Comparison of ENCODE assay signal across 8 mouse cellular contexts in the genomic region with DNA sequence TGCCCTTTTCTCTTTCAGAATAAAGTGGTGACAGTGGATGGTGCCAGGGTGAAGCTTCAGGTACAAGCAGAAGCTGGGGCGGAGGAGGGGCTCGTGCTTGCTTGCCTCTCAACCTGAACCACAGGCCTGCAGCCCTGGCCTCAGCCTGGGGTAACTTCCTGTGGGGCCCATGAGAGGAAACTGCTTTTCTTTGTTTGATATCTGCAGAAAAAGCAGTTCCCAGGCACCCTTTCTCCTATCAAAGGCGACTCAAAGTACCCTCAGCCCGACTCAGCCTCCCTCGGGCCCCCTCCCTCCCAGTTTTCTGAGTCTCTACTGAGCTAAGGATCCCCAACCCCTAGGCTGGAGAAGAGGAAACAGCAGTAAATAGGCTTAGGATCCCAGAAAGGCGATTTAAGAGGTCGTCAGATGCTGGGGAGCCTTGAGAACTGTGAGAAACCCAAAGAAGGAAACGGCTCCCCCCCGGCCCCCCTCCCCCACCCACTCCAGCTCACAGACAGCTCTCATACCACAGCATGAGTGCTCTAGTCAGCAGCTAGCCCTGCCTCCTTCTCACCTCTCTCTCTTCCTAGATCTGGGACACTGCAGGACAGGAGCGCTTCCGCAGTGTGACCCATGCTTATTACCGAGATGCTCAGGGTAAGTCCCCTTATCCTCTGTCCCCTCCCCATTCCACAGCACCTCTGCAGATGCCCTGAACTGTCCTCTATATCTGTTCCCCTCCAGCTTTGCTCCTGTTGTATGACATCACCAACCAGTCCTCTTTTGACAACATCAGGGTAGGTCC. TPM values are rescaled to one million over a fixed set of nuclear protein-coding genes. Genes with fewer than 3 reads are reported as not detected.
A peak's percentile ranks its signal among the peaks of the same experiment; 100 is the strongest.
DNase-seq lines count a peak whose midpoint lies in the region; ATAC-seq and TF ChIP-seq lines count a peak whose summit lies in the region.

No protein-coding gene starts in this region.

- no peak for DNase-seq in limb, embryonic 14.5 days (ENCODE audit: low spot score)
- no peak for DNase-seq in urinary bladder, postnatal 4 days (ENCODE audit: low spot score in 2 of 2)
- DNase-seq in layer of hippocampus, adult 9-11 months, result no peak
- DNase-seq in hindbrain, embryonic 11.5 days (ENCODE audit: low spot score), result no peak

- peak overlapping the region; percentile 8; the same call in 1 of the 2 replicates for H3K9ac ChIP-seq in hindbrain, embryonic 12.5 days
- no peak overlapping the region for H3K9ac ChIP-seq in hindbrain, embryonic 13.5 days
- peak overlapping the region; percentile 31; the same call in 1 of the 2 replicates for H3K9ac ChIP-seq in limb, embryonic 14.5 days (ENCODE audit: low read depth, low read length, severe bottlenecking)
- H3K9ac ChIP-seq in stomach, embryonic 15.5 days, result no peak overlapping the region
- no peak overlapping the region for H3K9ac ChIP-seq in hindbrain, embryonic 11.5 days (ENCODE audit: low read depth, low read length)

- no peak overlapping the region for H3K4me3 ChIP-seq in hindbrain, embryonic 12.5 days
- H3K4me3 ChIP-seq in hindbrain, embryonic 13.5 days, result no peak overlapping the region
- no peak overlapping the region for H3K4me3 ChIP-seq in bone marrow, adult 2 months (replicated peaks; ENCODE audit: control insufficient read depth, low read depth, low read length)
- no peak overlapping the region for H3K4me3 ChIP-seq in limb, embryonic 14.5 days (replicated peaks; ENCODE audit: low read length)
- H3K4me3 ChIP-seq in stomach, embryonic 15.5 days (replicated peaks), result no peak overlapping the region
- H3K4me3 ChIP-seq in hindbrain, embryonic 11.5 days (ENCODE audit: low read depth, low read length), result no peak overlapping the region

- TF ChIP-seq POLR2A in bone marrow, adult 2 months (IDR thresholded peaks at IDR 0.05; ENCODE audit: borderline replicate concordance, control insufficient read depth, low read depth, low read length), result no peak
- TF ChIP-seq POLR2A in limb, embryonic 14.5 days (IDR thresholded peaks at IDR 0.05; ENCODE audit: borderline replicate concordance, extremely low read depth, insufficient read depth, insufficient read length), result no peak

- H3K36me3 ChIP-seq in hindbrain, embryonic 12.5 days, result no peaks in the 10 kb centered on the region
- H3K36me3 ChIP-seq in hindbrain, embryonic 13.5 days, result no peaks in the 10 kb centered on the region
- no peaks in the 10 kb centered on the region for H3K36me3 ChIP-seq in limb, embryonic 14.5 days (ENCODE audit: control insufficient read depth, insufficient read depth, low read length)
- H3K36me3 ChIP-seq in stomach, embryonic 15.5 days, result no peaks in the 10 kb centered on the region
- H3K36me3 ChIP-seq in hindbrain, embryonic 11.5 days (ENCODE audit: control insufficient read depth, insufficient read depth, low read length), result no peaks in the 10 kb centered on the region

- H3K4me2 ChIP-seq in hindbrain, embryonic 12.5 days (replicated peaks), result peak overlapping the region; percentile 15; the same call in 1 of the 2 replicates
- no peak overlapping the region for H3K4me2 ChIP-seq in hindbrain, embryonic 13.5 days
- no peak overlapping the region; the same call in 1 of the 2 replicates for H3K4me2 ChIP-seq in limb, embryonic 14.5 days (replicated peaks; ENCODE audit: low read depth, low read length, severe bottlenecking)
- no peak overlapping the region for H3K4me2 ChIP-seq in stomach, embryonic 15.5 days
- no peak overlapping the region for H3K4me2 ChIP-seq in hindbrain, embryonic 11.5 days (replicated peaks; ENCODE audit: low read depth, low read length)

- peaks cover 30% of the 10 kb centered on the region for H3K4me1 ChIP-seq in hindbrain, embryonic 12.5 days
- H3K4me1 ChIP-seq in hindbrain, embryonic 13.5 days (replicated peaks), result peaks cover 42% of the 10 kb centered on the region
- peaks cover 8% of the 10 kb centered on the region for H3K4me1 ChIP-seq in bone marrow, adult 2 months (ENCODE audit: control insufficient read depth, insufficient read depth, low read length)
- H3K4me1 ChIP-seq in limb, embryonic 14.5 days (ENCODE audit: control insufficient read depth, insufficient read depth, low read length), result peaks cover 17% of the 10 kb centered on the region
- H3K4me1 ChIP-seq in stomach, embryonic 15.5 days, result peaks cover 40% of the 10 kb centered on the region
- H3K4me1 ChIP-seq in hindbrain, embryonic 11.5 days (replicated peaks; ENCODE audit: control insufficient read depth, insufficient read depth, low read length), result 0 out of 2 replicates have a peak, but pooled peaks cover 4% of the 10 kb centered on the region

- no peak for TF ChIP-seq CTCF in bone marrow, adult 2 months (IDR thresholded peaks at IDR 0.05; ENCODE audit: control insufficient read depth, insufficient read depth, low read length)

- ATAC-seq in hindbrain, embryonic 12.5 days (ENCODE audit: low FRiP score), result no peak
- no peak for ATAC-seq in hindbrain, embryonic 13.5 days (ENCODE audit: low FRiP score)
- no peak for ATAC-seq in limb, embryonic 14.5 days (ENCODE audit: low FRiP score, low read depth)
- no peak for ATAC-seq in stomach, embryonic 15.5 days (ENCODE audit: insufficient read depth, low FRiP score, low read depth)
- no peak for ATAC-seq in hindbrain, embryonic 11.5 days (ENCODE audit: low FRiP score)

- H3K27me3 ChIP-seq in hindbrain, embryonic 12.5 days, result peaks cover 73% of the 10 kb centered on the region
- peaks cover 89% of the 10 kb centered on the region for H3K27me3 ChIP-seq in hindbrain, embryonic 13.5 days
- peaks cover 25% of the 10 kb centered on the region for H3K27me3 ChIP-seq in limb, embryonic 14.5 days (ENCODE audit: control insufficient read depth, insufficient read depth, low read length)
- H3K27me3 ChIP-seq in stomach, embryonic 15.5 days (replicated peaks), result peaks cover 10% of the 10 kb centered on the region; the same call in 1 of the 2 replicates
- H3K27me3 ChIP-seq in hindbrain, embryonic 11.5 days (ENCODE audit: control insufficient read depth, insufficient read depth, low read length), result peaks cover 29% of the 10 kb centered on the region

- 32% methylated on average over 12 of the region's 12 CpGs for WGBS in hindbrain, embryonic 12.5 days
- 41% methylated on average over 12 of the region's 12 CpGs for WGBS in hindbrain, embryonic 13.5 days
- 6% methylated on average over 12 of the region's 12 CpGs for WGBS in bone marrow, adult 2 months
- WGBS in limb, embryonic 14.5 days, result 22% methylated on average over 12 of the region's 12 CpGs
- 21% methylated on average over 12 of the region's 12 CpGs for WGBS in stomach, embryonic 15.5 days
- WGBS in hindbrain, embryonic 11.5 days, result 41% methylated on average over 12 of the region's 12 CpGs

- H3K9me3 ChIP-seq in hindbrain, embryonic 12.5 days (replicated peaks), result no peaks in the 10 kb centered on the region
- no peaks in the 10 kb centered on the region for H3K9me3 ChIP-seq in hindbrain, embryonic 13.5 days
- H3K9me3 ChIP-seq in limb, embryonic 14.5 days (ENCODE audit: control insufficient read depth, low read length), result no peaks in the 10 kb centered on the region
- no peaks in the 10 kb centered on the region for H3K9me3 ChIP-seq in stomach, embryonic 15.5 days
- no peaks in the 10 kb centered on the region for H3K9me3 ChIP-seq in hindbrain, embryonic 11.5 days (ENCODE audit: control insufficient read depth, low read length)

- no peak overlapping the region for H3K27ac ChIP-seq in hindbrain, embryonic 12.5 days
- H3K27ac ChIP-seq in hindbrain, embryonic 13.5 days, result no peak overlapping the region
- H3K27ac ChIP-seq in bone marrow, adult 2 months (ENCODE audit: control insufficient read depth, insufficient read depth, low read depth, low read length, poor library complexity), result peak overlapping the region; percentile 76
- H3K27ac ChIP-seq in limb, embryonic 14.5 days (replicated peaks; ENCODE audit: low read depth, low read length), result no peak overlapping the region
- peak overlapping the region; percentile 59 for H3K27ac ChIP-seq in stomach, embryonic 15.5 days
- H3K27ac ChIP-seq in hindbrain, embryonic 11.5 days (ENCODE audit: low read depth, low read length), result no peak overlapping the region

RNA-seq across cellular contexts. Expression of gene Slc9a3r1, which starts 5.0 kb away (rescaled TPM):
- polyA plus RNA-seq in hindbrain, embryonic 12.5 days (2016; fragmentation: Nextera tagmentation; extraction: Ambion mirVana), result 35.7 and 42.3 TPM in 2 replicates
- 42.2 and 55.2 TPM in 2 replicates for polyA plus RNA-seq in hindbrain, embryonic 13.5 days (2015; fragmentation: Nextera tagmentation; extraction: Ambion mirVana)
- polyA plus RNA-seq in bone marrow, adult 2 months (2011; ENCODE audit: insufficient read depth, insufficient read length, low replicate concordance, missing spikeins), result 21.9 and 51.0 TPM in 2 replicates
- 19.1 and 22.0 TPM in 2 replicates for polyA plus RNA-seq in limb, embryonic 14.5 days (2012; rRNA removed)
- polyA plus RNA-seq in limb, embryonic 14.5 days (2014; fragmentation: Nextera tagmentation; extraction: Ambion mirVana), result 29.9 and 33.7 TPM in 2 replicates
- polyA plus RNA-seq in stomach, embryonic 15.5 days (2015; fragmentation: Nextera tagmentation; extraction: Ambion mirVana), result 142 and 144 TPM in 2 replicates
- polyA plus RNA-seq in hindbrain, embryonic 11.5 days (2014; fragmentation: Nextera tagmentation; extraction: Ambion mirVana), result 29.5 and 33.7 TPM in 2 replicates

RNA-seq across cellular contexts. Expression of gene Cd300lf, which starts 24.3 kb away (rescaled TPM):
- 0.27 TPM in 1 of 2 replicates, not detected in the other for polyA plus RNA-seq in hindbrain, embryonic 12.5 days (2016; fragmentation: Nextera tagmentation; extraction: Ambion mirVana)
- polyA plus RNA-seq in hindbrain, embryonic 13.5 days (2015; fragmentation: Nextera tagmentation; extraction: Ambion mirVana), result 0.12 and 0.27 TPM in 2 replicates
- polyA plus RNA-seq in bone marrow, adult 2 months (2011; ENCODE audit: insufficient read depth, insufficient read length, low replicate concordance, missing spikeins), result 39.9 and 79.7 TPM in 2 replicates
- polyA plus RNA-seq in limb, embryonic 14.5 days (2012; rRNA removed), result 0.35 and 0.65 TPM in 2 replicates
- polyA plus RNA-seq in limb, embryonic 14.5 days (2014; fragmentation: Nextera tagmentation; extraction: Ambion mirVana), result 0.14 and 0.29 TPM in 2 replicates
- 2.1 and 2.6 TPM in 2 replicates for polyA plus RNA-seq in stomach, embryonic 15.5 days (2015; fragmentation: Nextera tagmentation; extraction: Ambion mirVana)
- polyA plus RNA-seq in hindbrain, embryonic 11.5 days (2014; fragmentation: Nextera tagmentation; extraction: Ambion mirVana), result 0.22 TPM in 1 of 2 replicates, not detected in the other

RNA-seq across cellular contexts. Expression of gene Tmem104, which starts 29.2 kb away (rescaled TPM):
- polyA plus RNA-seq in hindbrain, embryonic 12.5 days (2016; fragmentation: Nextera tagmentation; extraction: Ambion mirVana), result 9.0 and 10.4 TPM in 2 replicates
- polyA plus RNA-seq in hindbrain, embryonic 13.5 days (2015; fragmentation: Nextera tagmentation; extraction: Ambion mirVana), result 11.2 and 12.1 TPM in 2 replicates
- 3.1 and 5.8 TPM in 2 replicates for polyA plus RNA-seq in bone marrow, adult 2 months (2011; ENCODE audit: insufficient read depth, insufficient read length, low replicate concordance, missing spikeins)
- polyA plus RNA-seq in limb, embryonic 14.5 days (2012; rRNA removed), result 9.2 and 16.9 TPM in 2 replicates
- 11.4 and 12.4 TPM in 2 replicates for polyA plus RNA-seq in limb, embryonic 14.5 days (2014; fragmentation: Nextera tagmentation; extraction: Ambion mirVana)
- polyA plus RNA-seq in stomach, embryonic 15.5 days (2015; fragmentation: Nextera tagmentation; extraction: Ambion mirVana), result 9.3 and 11.5 TPM in 2 replicates
- 7.2 and 7.3 TPM in 2 replicates for polyA plus RNA-seq in hindbrain, embryonic 11.5 days (2014; fragmentation: Nextera tagmentation; extraction: Ambion mirVana)

RNA-seq across cellular contexts. Expression of gene Nat9, which starts 29.5 kb away (rescaled TPM):
- polyA plus RNA-seq in hindbrain, embryonic 12.5 days (2016; fragmentation: Nextera tagmentation; extraction: Ambion mirVana), result 19.1 and 21.1 TPM in 2 replicates
- 21.5 and 22.0 TPM in 2 replicates for polyA plus RNA-seq in hindbrain, embryonic 13.5 days (2015; fragmentation: Nextera tagmentation; extraction: Ambion mirVana)
- 19.4 and 24.2 TPM in 2 replicates for polyA plus RNA-seq in bone marrow, adult 2 months (2011; ENCODE audit: insufficient read depth, insufficient read length, low replicate concordance, missing spikeins)
- polyA plus RNA-seq in limb, embryonic 14.5 days (2012; rRNA removed), result 25.6 and 32.1 TPM in 2 replicates
- 20.0 and 24.3 TPM in 2 replicates for polyA plus RNA-seq in limb, embryonic 14.5 days (2014; fragmentation: Nextera tagmentation; extraction: Ambion mirVana)
- polyA plus RNA-seq in stomach, embryonic 15.5 days (2015; fragmentation: Nextera tagmentation; extraction: Ambion mirVana), result 23.2 and 24.0 TPM in 2 replicates
- 19.5 and 20.1 TPM in 2 replicates for polyA plus RNA-seq in hindbrain, embryonic 11.5 days (2014; fragmentation: Nextera tagmentation; extraction: Ambion mirVana)

Comparison
In these comparisons a context has a peak if more than half of its experiments do, and no peak if none do; other contexts are left out.
1. H3K9ac ChIP-seq: peak in hindbrain, embryonic 12.5 days (single experiment) and limb, embryonic 14.5 days (single experiment); none in hindbrain, embryonic 13.5 days (single experiment), stomach, embryonic 15.5 days (single experiment) and hindbrain, embryonic 11.5 days (single experiment).
2. H3K27ac ChIP-seq: peak in bone marrow, adult 2 months (single experiment) and stomach, embryonic 15.5 days (single experiment); none in hindbrain, embryonic 12.5 days (single experiment), hindbrain, embryonic 13.5 days (single experiment), limb, embryonic 14.5 days (single experiment) and hindbrain, embryonic 11.5 days (single experiment).
3. RNA of gene Cd300lf, which starts 24.3 kb away (polyA plus RNA-seq): 39.9 to 79.7 TPM in bone marrow, adult 2 months; 2.1 to 2.6 TPM in stomach, embryonic 15.5 days, 0.14 to 0.65 TPM in limb, embryonic 14.5 days, 0.27 TPM in hindbrain, embryonic 12.5 days, 0.22 TPM in hindbrain, embryonic 11.5 days and 0.12 to 0.27 TPM in hindbrain, embryonic 13.5 days; every median in the first group is over 10 times any median in the second.